Mouse (Mus musculus) small intestine, adult 2 months (tissue): ENCODE measurements around the gene Ccdc162. TPM values are rescaled to one million over a fixed set of nuclear protein-coding genes. Genes with fewer than 3 reads are reported as not detected.

Source experiments
- H3K27ac ChIP-seq: fragments of 200-500 bp; 2 replicates; pipeline ENCODE4 v1.5.1; 2012; ENCODE audit warnings: low read depth, low read length, control low read depth, inconsistent platforms; ENCODE audit not compliant: insufficient read depth
- H3K27me3 ChIP-seq: fragments of 200-500 bp; 2 replicates; pipeline ENCODE4 v1.6.1; 2012; ENCODE audit warnings: mild to moderate bottlenecking, moderate library complexity, low read length, inconsistent platforms; ENCODE audit not compliant: control insufficient read depth, insufficient read depth
- H3K36me3 ChIP-seq: fragments of 200-500 bp; 2 replicates; pipeline ENCODE4 v1.6.1; 2012; ENCODE audit warnings: mild to moderate bottlenecking, low read length, control low read depth, inconsistent platforms; ENCODE audit not compliant: control insufficient read depth, insufficient read depth
- H3K4me1 ChIP-seq: fragments of 200-500 bp; 2 replicates; pipeline ENCODE4 v1.6.1; 2012; ENCODE audit warnings: low read length, inconsistent platforms, mixed read lengths; ENCODE audit not compliant: control insufficient read depth, insufficient read depth, insufficient read length
- H3K4me3 ChIP-seq: fragments of 200-500 bp; 2 replicates; pipeline ENCODE4 v1.5.1; 2012; ENCODE audit warnings: low read depth, mild to moderate bottlenecking, control low read depth, inconsistent platforms, low read length, moderate library complexity
- CTCF ChIP-seq: fragments of 200-500 bp; IDR thresholded peaks from 2 replicates; pipeline ENCODE4 v1.5.1; 2012; ENCODE audit warnings: low read depth, mild to moderate bottlenecking, control low read depth, inconsistent platforms, low read length, moderate library complexity, mixed read lengths; ENCODE audit not compliant: insufficient replicate concordance, insufficient read length; ENCODE audit errors: extremely low read depth
- POLR2A ChIP-seq: fragments of 200-500 bp; IDR thresholded peaks from 2 replicates; pipeline ENCODE4 v1.6.1; 2012; ENCODE audit warnings: low read depth, mild to moderate bottlenecking, control low read depth, inconsistent platforms, low read length, moderate library complexity
- WGBS: fragments of 180-500 bp; shearing (Covaris S2); methylation state at CpG from one replicate; pipeline ENCODE4 v1.1.7; 2018; 5-methylcytosine and 5-hydroxymethylcytosine counted together
- polyA plus RNA-seq: library from polyadenylated mRNA; depleted of rRNA; stranded (reverse); fragments of >200 nt; gene quantifications from 2 replicates; pipeline ENCODE4 v1.2.3, GENCODE M21; 2012

Ccdc162 gene
- polyA plus RNA-seq, 1 experiment, result 0.08 TPM

- TF ChIP-seq CTCF (no peak), POLR2A (no peak)
Measured at GRCm38 (mm10) chr10:41731932-41732331, 15.5 kb upstream of the Ccdc162 start.

DNA sequence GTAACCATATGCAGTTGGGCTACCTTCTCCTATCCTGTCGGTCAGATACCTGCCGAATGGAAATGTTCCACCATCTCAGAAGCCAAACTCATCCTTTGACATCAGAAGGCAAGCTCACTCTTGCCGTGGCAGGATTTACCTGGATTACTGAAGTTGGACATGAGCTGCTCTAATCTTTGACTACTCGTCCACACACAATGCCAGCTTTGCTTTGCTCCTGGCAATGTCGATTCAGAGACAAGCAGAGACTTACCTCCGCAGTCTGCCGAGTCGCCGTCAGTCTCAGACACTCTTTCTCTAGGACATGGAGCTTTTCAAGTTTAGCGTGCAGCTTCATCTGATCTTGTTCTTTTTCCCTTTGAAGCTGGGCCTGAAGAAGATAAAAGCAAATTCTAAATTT is 14.3 kb upstream of the Ccdc162 start:
- TF ChIP-seq CTCF (no peak), POLR2A (no peak)
- H3K4me1 ChIP-seq, result no peaks in the 10 kb centered on the region
- WGBS, result 96% methylated on average over 10 of the region's 10 CpGs
- H3K4me3 ChIP-seq, result no peak overlapping the region
- no peak overlapping the region for H3K27ac ChIP-seq
- no peaks in the 10 kb centered on the region for H3K27me3 ChIP-seq
- peaks cover 3% of the 10 kb centered on the region for H3K36me3 ChIP-seq

More at GRCm38 (mm10) chr10:41731932-41732331, 15.5 kb upstream of the Ccdc162 start:
- WGBS, result 89% methylated on average over 4 of the region's 4 CpGs
- Histone ChIP-seq H3K27me3 (no peaks in the 10 kb centered on the region), H3K27ac (no peak overlapping the region), H3K36me3 (peaks cover 3% of the 10 kb centered on the region), H3K4me1 (no peaks in the 10 kb centered on the region), H3K4me3 (no peak overlapping the region)

DNA sequence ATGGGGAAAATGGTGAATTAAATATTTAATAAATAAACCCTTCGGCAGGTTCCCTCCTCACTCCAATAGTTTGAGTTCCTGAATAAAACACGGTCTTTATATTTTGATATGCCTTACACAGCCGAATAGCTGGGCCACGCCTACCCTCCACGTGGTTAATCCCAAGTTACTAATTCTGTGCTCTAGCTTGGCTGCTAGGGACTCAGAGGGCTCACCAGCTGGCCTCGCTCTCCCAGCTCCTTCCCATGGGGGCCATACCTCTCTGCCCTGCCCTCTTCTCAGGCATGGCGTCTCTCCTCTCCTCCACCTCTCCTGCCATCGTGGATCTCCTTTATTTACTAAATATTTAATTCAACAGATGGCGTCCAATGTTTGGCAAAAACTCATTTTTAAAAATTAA is 9.8 kb upstream of the Ccdc162 start:
- WGBS, result 88% methylated on average over 9 of the region's 9 CpGs
- no peak overlapping the region for H3K4me3 ChIP-seq
- H3K27me3 ChIP-seq, result no peaks in the 10 kb centered on the region; the same call in 1 of the 2 replicates
- H3K4me1 ChIP-seq, result no peaks in the 10 kb centered on the region
- no peak overlapping the region for H3K27ac ChIP-seq
- TF ChIP-seq POLR2A, result no peak
- H3K36me3 ChIP-seq, result peaks cover 7% of the 10 kb centered on the region

GRCm38 (mm10) chr10:41719587-41719986 is 3.2 kb upstream of the Ccdc162 start:
- no peaks in the 10 kb centered on the region; the same call in 1 of the 2 replicates for H3K27me3 ChIP-seq
- TF ChIP-seq CTCF, result no peak
- TF ChIP-seq POLR2A, result no peak

GRCm38 (mm10) chr10:41715557-41715956 is 877 bp downstream of the Ccdc162 start:
- no peaks in the 10 kb centered on the region for H3K4me1 ChIP-seq
- 90% methylated on average over 14 of the region's 14 CpGs for WGBS

More at GRCm38 (mm10) chr10:41719587-41719986, 3.2 kb upstream of the Ccdc162 start:
- Histone ChIP-seq H3K4me3 (no peak overlapping the region), H3K27ac (no peak overlapping the region), H3K36me3 (0 out of 2 replicates have a peak, but pooled peaks cover 4% of the 10 kb centered on the region), H3K4me1 (no peaks in the 10 kb centered on the region)
- 93% methylated on average over 9 of the region's 9 CpGs for WGBS

GRCm38 (mm10) chr10:41711467-41711866 is 5.0 kb downstream of the Ccdc162 start:
- H3K4me3 ChIP-seq, result no peak overlapping the region
- H3K36me3 ChIP-seq, result no peaks in the 10 kb centered on the region
- no peak overlapping the region for H3K27ac ChIP-seq
- H3K4me1 ChIP-seq, result no peaks in the 10 kb centered on the region
- no peak for TF ChIP-seq CTCF
- no peak for TF ChIP-seq POLR2A
- H3K27me3 ChIP-seq, result no peaks in the 10 kb centered on the region
- WGBS, result 74% methylated on average over 7 of the region's 7 CpGs

More at GRCm38 (mm10) chr10:41715557-41715956, 877 bp downstream of the Ccdc162 start:
- TF ChIP-seq CTCF (no peak), POLR2A (no peak)
- H3K27ac ChIP-seq, result no peak overlapping the region
- H3K4me3 ChIP-seq, result no peak overlapping the region
- H3K27me3 ChIP-seq, result no peaks in the 10 kb centered on the region
- H3K36me3 ChIP-seq, result no peaks in the 10 kb centered on the region

GRCm38 (mm10) chr10:41710773-41711172 is 5.7 kb downstream of the Ccdc162 start:
- 73% methylated on average over 8 of the region's 8 CpGs for WGBS
- no peaks in the 10 kb centered on the region for H3K4me1 ChIP-seq
- H3K4me3 ChIP-seq, result no peak overlapping the region
- H3K27ac ChIP-seq, result no peak overlapping the region
- no peak for TF ChIP-seq CTCF
- TF ChIP-seq POLR2A, result no peak
- no peaks in the 10 kb centered on the region for H3K27me3 ChIP-seq
- no peaks in the 10 kb centered on the region for H3K36me3 ChIP-seq

- Histone ChIP-seq H3K27ac (no peak overlapping the region), H3K27me3 (no peaks in the 10 kb centered on the region), H3K4me1 (no peaks in the 10 kb centered on the region), H3K4me3 (no peak overlapping the region), H3K36me3 (no peaks in the 10 kb centered on the region)
- no peak for TF ChIP-seq CTCF
- no peak for TF ChIP-seq POLR2A
- 46% methylated on average over 8 of the region's 8 CpGs for WGBS
Measured at GRCm38 (mm10) chr10:41709341-41709740, 7.1 kb downstream of the Ccdc162 start.
